ENCODE assay signal across 32 mouse cellular contexts in genomic region chr13:63654514-63654913, GRCm38 (mm10).
A peak's percentile ranks its signal among the peaks of the same experiment; 100 is the strongest.
DNase-seq lines count a peak whose midpoint lies in the region; ATAC-seq and TF ChIP-seq lines count a peak whose summit lies in the region.
"Had no signal": no experiment of that assay in that cellular context is flagged by ENCODE, and none has a peak within 500 bp of the region (broad histone marks: within the 10 kb centered on the region; RNA-seq: fewer than 3 reads in every experiment).

No protein-coding gene starts in this region.

- H3K36me3 ChIP-seq in hindbrain, postnatal 0 days (ENCODE audit: insufficient read depth, low read length), result no peaks in the 10 kb centered on the region
- no peaks in the 10 kb centered on the region for H3K36me3 ChIP-seq in hindbrain, embryonic 16.5 days (ENCODE audit: control insufficient read depth, insufficient read depth, low read length)
- H3K36me3 ChIP-seq: embryonic facial prominence, embryonic 10.5 days; embryonic facial prominence, embryonic 15.5 days; heart, embryonic 13.5 days; limb, embryonic 10.5 days; limb, embryonic 15.5 days; liver, embryonic 13.5 days; midbrain, embryonic 12.5 days had no signal

- H3K4me1 ChIP-seq in hindbrain, postnatal 0 days (ENCODE audit: insufficient read depth, low read length), result no peaks in the 10 kb centered on the region
- no peaks in the 10 kb centered on the region for H3K4me1 ChIP-seq in hindbrain, embryonic 16.5 days (ENCODE audit: control insufficient read depth, insufficient read depth, low read depth, low read length)
- H3K4me1 ChIP-seq: embryonic facial prominence, embryonic 10.5 days; embryonic facial prominence, embryonic 15.5 days; forebrain, embryonic 13.5 days; liver, embryonic 13.5 days; megakaryocyte, embryonic 14.5 days; midbrain, embryonic 12.5 days had no signal

- peak; percentile 27 for DNase-seq in adrenal gland, postnatal 10 days
- DNase-seq in adrenal gland, postnatal 14 days, result no peak
- peak; percentile 22 for DNase-seq in hindbrain, postnatal 0 days (ENCODE audit: low spot score)
- peak; percentile 5 for DNase-seq in 416B (ENCODE audit: low read depth)
- DNase-seq in brain, adult 2 months (ENCODE audit: low read depth, low spot score), result peak; percentile 28
- no peak for DNase-seq in embryo, embryonic 10.5 days (ENCODE audit: low spot score)
- DNase-seq in gastrocnemius, postnatal 10 days, result no peak
- DNase-seq: cerebellum, adult 11 months; cerebellum, adult 9-11 months; gastrocnemius, adult 2 months; heart, postnatal 10 days; kidney, adult 8-10 months; kidney, postnatal 4 days; liver, embryonic 13.5 days; lung, adult 18-20 months; lung, postnatal 4 days; right cerebral cortex, postnatal 4 days; thymus, adult 18-20 months; thymus, postnatal 4 days had no signal

- H3K9me3 ChIP-seq in hindbrain, postnatal 0 days (ENCODE audit: low read length), result no peaks in the 10 kb centered on the region
- H3K9me3 ChIP-seq in hindbrain, embryonic 16.5 days (ENCODE audit: control insufficient read depth, low read length), result no peaks in the 10 kb centered on the region
- H3K9me3 ChIP-seq: embryonic facial prominence, embryonic 10.5 days; embryonic facial prominence, embryonic 15.5 days; forebrain, embryonic 13.5 days; heart, embryonic 13.5 days; limb, embryonic 10.5 days; limb, embryonic 15.5 days; liver, embryonic 13.5 days; megakaryocyte, embryonic 14.5 days; midbrain, embryonic 12.5 days had no signal

- no peak overlapping the region for H3K4me2 ChIP-seq in hindbrain, postnatal 0 days (ENCODE audit: low read depth, low read length)
- no peak overlapping the region for H3K4me2 ChIP-seq in hindbrain, embryonic 16.5 days (ENCODE audit: low read length)
- H3K4me2 ChIP-seq: embryonic facial prominence, embryonic 15.5 days; forebrain, embryonic 13.5 days; heart, embryonic 13.5 days; limb, embryonic 15.5 days; liver, embryonic 13.5 days; midbrain, embryonic 12.5 days had no signal

- no peak overlapping the region for H3K4me3 ChIP-seq in hindbrain, postnatal 0 days (ENCODE audit: low read length)
- H3K4me3 ChIP-seq in hindbrain, embryonic 16.5 days (ENCODE audit: low read length), result no peak overlapping the region
- H3K4me3 ChIP-seq: embryonic facial prominence, embryonic 10.5 days; embryonic facial prominence, embryonic 15.5 days; forebrain, embryonic 13.5 days; gastrocnemius, adult 2 months; heart, embryonic 13.5 days; limb, embryonic 10.5 days; limb, embryonic 15.5 days; liver, embryonic 13.5 days; megakaryocyte, embryonic 14.5 days; midbrain, embryonic 12.5 days had no signal

- no peak for ATAC-seq in hindbrain, postnatal 0 days
- ATAC-seq in hindbrain, embryonic 16.5 days, result no peak
- ATAC-seq: forebrain, embryonic 13.5 days; intestine, embryonic 16.5 days; lung, postnatal 0 days had no signal

- TF ChIP-seq CTCF in hindbrain, postnatal 0 days (IDR thresholded peaks at IDR 0.05; ENCODE audit: low read depth), result no peak

- no peak overlapping the region for H3K9ac ChIP-seq in hindbrain, postnatal 0 days (replicated peaks; ENCODE audit: low read length)
- H3K9ac ChIP-seq in hindbrain, embryonic 16.5 days (ENCODE audit: low read depth, low read length), result no peak overlapping the region
- H3K9ac ChIP-seq: embryonic facial prominence, embryonic 15.5 days; forebrain, embryonic 13.5 days; heart, embryonic 13.5 days; limb, embryonic 15.5 days; liver, embryonic 13.5 days; midbrain, embryonic 12.5 days had no signal

- H3K27ac ChIP-seq in hindbrain, postnatal 0 days, result no peak overlapping the region
- H3K27ac ChIP-seq in hindbrain, embryonic 16.5 days (ENCODE audit: low read depth, low read length), result no peak overlapping the region
- H3K27ac ChIP-seq: embryonic facial prominence, embryonic 10.5 days; embryonic facial prominence, embryonic 15.5 days; forebrain, embryonic 13.5 days; gastrocnemius, adult 2 months; heart, embryonic 13.5 days; kidney, postnatal 0 days; limb, embryonic 10.5 days; limb, embryonic 15.5 days; liver, embryonic 13.5 days; midbrain, embryonic 12.5 days; stomach, postnatal 0 days had no signal

- H3K27me3 ChIP-seq in hindbrain, postnatal 0 days (ENCODE audit: insufficient read depth, low read length), result no peaks in the 10 kb centered on the region
- H3K27me3 ChIP-seq in hindbrain, embryonic 16.5 days (replicated peaks; ENCODE audit: control insufficient read depth, insufficient read depth, low read length), result no peaks in the 10 kb centered on the region
- H3K27me3 ChIP-seq: embryonic facial prominence, embryonic 15.5 days; forebrain, embryonic 13.5 days; heart, embryonic 13.5 days; limb, embryonic 15.5 days; liver, embryonic 13.5 days; midbrain, embryonic 12.5 days had no signal

- 46% methylated on average over 6 of the region's 6 CpGs for WGBS in hindbrain, postnatal 0 days
- 56% methylated on average over 6 of the region's 6 CpGs for WGBS in hindbrain, embryonic 16.5 days

Comparison
In these comparisons a context has a peak if more than half of its experiments do, and no peak if none do; other contexts are left out.
1. DNase-seq: peak in adrenal gland, postnatal 10 days (single experiment), hindbrain, postnatal 0 days (single experiment), 416B (single experiment) and brain, adult 2 months (single experiment); none in adrenal gland, postnatal 14 days (single experiment), embryo, embryonic 10.5 days (single experiment) and gastrocnemius, postnatal 10 days (single experiment).